Mouse (Mus musculus) gastrocnemius, postnatal 25 days (tissue): Measurements from ENCODE around the gene Zfp260. TPM values are rescaled to one million over a fixed set of nuclear protein-coding genes. Genes with fewer than 3 reads are reported as not detected.

Source experiments
- DNase-seq: peaks from one replicate; pipeline ENCODE4 v3.0.0; 2022
- microRNA-seq, 2 experiments: library from miRNA; unstranded; fragments of <30 nt; microRNA quantifications; one replicate each; pipeline ENCODE4 v1.2.0; 2021; ENCODE audit warnings: borderline replicate concordance in 2 of 2
- total RNA-seq, 2 experiments: library from RNA; stranded (reverse); gene quantifications; 1 replicate in 1 of 2; 2 replicates in 1 of 2; pipeline ENCODE4 v1.2.3; 2021

Zfp260 gene
- total RNA-seq, 2 experiments from 2014 or later: 24.1 to 24.4 TPM

DNA sequence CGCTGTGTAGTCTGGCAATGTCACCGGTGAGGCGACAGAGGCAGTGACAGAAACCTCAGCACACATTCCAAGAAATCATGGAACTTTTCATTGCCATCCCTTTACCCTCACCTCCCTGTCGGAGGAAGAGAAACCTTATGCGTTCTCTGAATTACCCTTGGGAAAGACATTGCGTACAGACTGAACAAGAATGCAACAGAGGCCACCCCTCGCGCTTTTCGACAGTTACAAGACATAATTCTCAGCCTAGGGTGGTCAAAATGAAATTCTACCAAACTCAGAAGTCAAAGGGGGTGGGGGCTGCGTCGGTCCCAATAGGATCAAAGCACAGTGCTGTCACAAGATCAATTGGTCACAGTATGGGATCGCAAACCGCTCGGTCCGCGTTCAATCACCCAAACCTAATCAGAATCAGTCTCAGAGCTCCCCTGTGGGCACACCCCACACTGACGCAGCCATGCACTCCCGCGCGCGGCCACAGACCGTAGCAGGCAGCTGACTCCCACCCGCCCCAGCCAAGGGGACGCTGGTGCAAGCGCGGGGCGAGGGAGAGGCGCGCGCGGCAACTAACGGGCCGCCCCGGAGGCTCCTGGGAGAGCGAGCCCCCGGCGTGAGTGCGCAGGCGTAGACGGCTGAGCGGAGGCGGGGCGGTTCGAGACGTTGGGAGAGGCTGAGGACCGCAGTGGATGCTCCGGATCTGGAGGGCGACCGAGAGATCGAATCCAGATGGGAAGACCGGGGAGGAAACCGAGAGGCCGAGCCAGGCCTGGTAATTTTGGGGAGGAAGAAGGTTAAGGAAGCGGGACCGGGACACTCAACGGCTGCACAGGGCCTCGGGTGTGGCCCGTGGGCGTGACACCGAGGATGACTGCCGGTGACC lies 27.0 kb downstream of the Zfp260 start, which contains the start of gene Zfp382:
Zfp382 (plus strand) TSS at position 635 of the 880 bp plus-strand sequence.
- peak; percentile 88 for DNase-seq

DNA sequence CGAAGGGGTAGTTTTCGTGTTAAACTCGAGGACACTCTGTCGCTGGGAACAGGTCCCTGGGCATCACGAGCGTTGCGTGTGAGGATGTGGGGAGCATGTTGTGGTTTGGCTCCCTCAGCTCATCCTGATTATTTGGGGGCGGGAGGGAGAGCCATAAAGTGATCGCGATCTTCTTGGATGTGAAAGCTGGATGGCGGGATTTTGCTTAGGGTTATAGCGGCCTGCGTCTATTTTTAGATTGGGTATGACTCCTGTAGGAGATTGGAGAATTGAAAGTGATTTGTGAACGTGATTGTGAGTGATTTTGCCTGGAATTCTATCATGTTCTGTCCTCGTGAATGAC lies 27.6 kb downstream of the Zfp260 start:
- no peak for DNase-seq

DNA sequence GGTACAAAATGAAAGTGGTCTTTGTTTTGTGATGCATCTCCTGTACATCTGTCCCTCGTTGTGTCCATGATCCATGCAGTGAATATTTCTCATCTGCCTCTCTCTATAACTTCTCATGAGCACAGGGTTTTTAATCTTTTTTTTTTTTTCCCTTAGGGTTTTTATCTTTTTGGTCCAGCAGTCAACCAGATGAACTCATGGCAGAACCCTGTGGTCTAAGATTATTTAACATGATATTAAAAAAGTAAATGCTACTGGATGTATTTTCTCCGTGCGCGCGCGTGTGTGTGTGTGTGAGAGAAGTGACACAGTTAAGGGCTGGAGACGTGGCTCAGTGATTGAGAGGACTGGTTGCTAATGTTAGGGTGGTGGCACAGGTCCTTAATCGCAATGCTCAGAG lies 35.3 kb downstream of the Zfp260 start:
- DNase-seq: no peak

DNA sequence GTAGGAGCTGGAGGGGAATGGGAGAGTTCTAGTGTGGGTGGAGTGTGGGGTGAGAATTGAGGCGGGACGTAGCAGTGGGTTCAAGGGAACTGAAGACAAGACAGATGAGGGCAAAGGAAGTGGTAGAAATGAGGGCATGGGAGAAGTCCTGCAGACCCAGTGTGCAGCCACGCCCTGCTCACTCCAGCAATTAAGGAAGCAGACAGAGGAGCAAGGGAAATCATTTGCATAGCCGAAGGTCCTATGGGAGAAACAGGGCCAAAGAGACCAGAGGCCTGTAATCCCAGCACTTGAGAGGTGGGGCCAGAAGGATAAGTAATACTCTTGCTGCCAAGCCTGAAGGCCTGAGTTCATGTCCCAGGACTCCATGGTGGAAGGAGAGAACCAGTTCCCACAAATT lies 37.8 kb downstream of the Zfp260 start:
- no peak for DNase-seq

DNA sequence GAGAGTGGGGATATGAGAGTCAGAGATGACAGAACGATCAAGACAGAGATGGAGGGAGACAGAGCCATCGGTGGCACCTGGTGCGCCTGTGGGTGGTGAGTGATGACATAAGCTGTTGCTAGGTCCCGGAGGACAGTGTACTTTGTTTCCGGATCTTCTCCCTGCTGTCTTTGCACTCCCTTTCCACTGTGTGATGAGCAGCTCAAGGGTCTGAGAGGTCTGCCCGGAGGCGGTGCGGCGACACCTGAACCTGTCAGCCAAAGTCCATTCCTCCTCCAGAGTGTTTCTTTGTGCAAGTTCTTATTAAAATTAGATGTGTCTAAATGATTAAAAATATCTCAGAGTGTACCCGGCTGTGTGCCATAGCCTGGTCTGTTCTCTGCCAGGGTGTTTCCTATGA lies 42.2 kb downstream of the Zfp260 start:
- DNase-seq: no peak

DNA sequence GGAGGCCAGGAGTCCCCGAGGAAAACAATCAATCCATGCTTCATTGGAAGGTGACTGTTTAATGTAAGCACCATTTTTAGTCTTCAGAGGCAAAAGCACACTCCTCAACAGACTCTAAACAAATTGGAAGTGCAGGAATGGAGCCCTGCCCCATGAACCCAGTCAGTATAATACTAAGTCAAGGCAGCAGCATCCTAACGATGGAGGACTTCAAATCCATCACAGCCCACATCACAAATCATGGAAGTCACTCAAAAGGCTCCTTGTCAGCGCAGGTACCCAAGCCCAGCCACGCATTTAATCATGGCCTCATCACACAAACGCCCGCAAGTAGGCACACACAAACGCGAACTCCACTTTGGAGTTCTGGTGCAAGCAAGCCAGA lies 48.6 kb downstream of the Zfp260 start:
- no peak for DNase-seq

DNA sequence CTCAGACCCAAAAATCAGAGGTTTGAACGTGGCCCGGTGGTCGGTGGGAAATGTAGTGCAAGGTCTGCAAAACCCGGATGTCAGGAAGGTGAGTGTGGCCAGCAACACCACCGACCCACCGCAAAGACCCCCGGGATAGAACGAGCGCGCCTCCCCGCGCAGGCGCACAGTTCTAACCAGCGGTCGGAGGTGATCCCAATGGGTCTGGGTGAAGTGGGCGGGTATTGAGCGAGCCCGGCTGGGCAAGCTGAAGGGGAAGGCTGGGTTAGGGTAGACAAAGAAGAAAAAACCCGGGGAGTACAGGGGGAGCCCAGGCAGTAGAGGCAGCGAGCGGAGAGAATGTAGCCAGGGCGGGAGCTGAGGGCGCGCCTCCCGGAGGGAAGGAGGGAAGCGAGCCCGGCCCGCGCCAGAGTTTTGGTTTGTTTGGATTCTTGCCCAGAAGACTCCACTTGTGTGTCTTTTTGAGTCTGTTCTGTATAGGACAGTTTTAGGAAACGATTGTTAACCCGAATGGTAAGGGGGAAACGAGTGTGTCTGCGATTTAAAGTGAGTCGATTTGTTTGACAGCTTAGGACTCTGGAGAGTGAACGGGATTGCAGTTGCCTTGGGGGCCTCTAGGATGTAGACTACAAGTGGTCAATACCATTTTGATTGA lies 49.1 kb downstream of the Zfp260 start:
- peak; percentile 40 for DNase-seq

DNA sequence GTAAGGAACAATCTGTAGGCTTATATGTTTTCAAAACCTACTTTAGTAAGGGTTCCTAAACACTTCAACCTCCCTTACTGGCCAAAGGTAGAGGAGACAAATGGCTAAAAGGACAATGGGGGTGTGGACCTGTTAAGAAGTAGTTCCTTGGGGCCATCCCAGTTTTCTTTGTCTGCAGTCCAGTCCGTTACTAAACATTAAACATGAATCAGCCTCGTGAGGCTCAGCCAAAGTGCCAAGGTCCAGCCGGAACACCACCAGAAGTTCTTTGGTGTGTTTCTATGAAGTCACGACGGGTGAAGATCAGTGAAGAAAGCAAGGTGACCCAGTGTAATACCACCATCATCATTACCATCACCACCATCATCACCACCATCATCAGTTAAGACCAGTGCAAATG lies 52.4 kb downstream of the Zfp260 start:
- no peak for DNase-seq

DNA sequence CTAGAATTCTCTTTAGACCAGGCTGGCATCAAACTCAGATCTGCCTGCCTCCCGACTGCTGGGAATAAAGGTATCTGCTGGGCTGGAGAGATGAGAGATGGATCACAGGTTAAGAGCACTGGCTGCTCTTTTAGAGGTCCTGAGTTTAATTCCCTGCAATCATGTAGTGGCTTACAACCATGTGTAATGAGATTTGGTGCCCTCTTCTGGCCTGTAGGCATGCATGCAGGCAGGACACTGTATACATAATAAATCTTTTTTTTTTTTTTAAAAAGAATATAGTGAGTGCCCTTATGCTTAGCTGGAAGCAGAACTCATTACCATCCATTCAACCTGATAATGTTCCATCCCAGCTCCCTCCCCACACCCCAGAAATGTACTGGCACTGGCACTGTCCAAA lies 59.5 kb downstream of the Zfp260 start:
- DNase-seq: no peak

DNA sequence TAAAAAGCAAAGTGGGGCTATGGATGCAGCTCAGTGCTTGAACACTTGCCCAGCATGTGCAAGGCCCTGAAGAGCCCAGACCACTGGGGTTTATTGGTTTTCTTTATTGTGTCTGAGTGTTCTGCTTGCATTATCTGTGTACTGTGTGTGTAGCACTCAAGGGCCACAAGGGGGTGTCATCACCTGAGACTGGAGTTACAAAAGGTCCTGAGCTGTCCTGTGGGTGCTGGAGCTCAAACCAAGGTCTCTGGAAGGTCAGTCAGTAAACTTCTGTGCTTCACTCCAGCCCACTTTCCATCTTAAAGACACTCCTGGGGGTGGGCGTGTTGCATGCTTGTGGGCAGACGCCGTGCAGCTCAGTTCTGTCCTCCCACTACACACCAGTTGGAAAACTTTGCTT lies 60.9 kb downstream of the Zfp260 start:
- DNase-seq: no peak

Small RNA genes lying within 50 kb of the gene (microRNA-seq; reads per million reads assigned to microRNA genes)
- gene Gm23368: 0 reads per million in 2 experiments

Other genes with a start within 250 kb of the Zfp260 start
- gene Zfp940, start 241.1 kb upstream of the Zfp260 start, total RNA-seq: 1 to 10 TPM; 1.6 TPM
- 1 to 10 TPM; 2.9 to 3.2 TPM for gene Zfp420, start 234.8 kb upstream of the Zfp260 start, total RNA-seq
- gene Zfp27, start 188.2 kb upstream of the Zfp260 start, total RNA-seq: 1 to 10 TPM; 5.8 to 6.3 TPM
- gene Zfp383, start 186.6 kb upstream of the Zfp260 start, total RNA-seq: 1 to 10 TPM; 4.9 to 7.2 TPM
- gene Zfp74, start 140.7 kb upstream of the Zfp260 start, total RNA-seq: 1 to 10 TPM; 4.5 to 5.9 TPM
- gene Zfp568, start 110.8 kb upstream of the Zfp260 start, total RNA-seq: 10 to 100 TPM; 19.1 to 23.4 TPM
- 1 to 10 TPM; 1.2 to 2.0 TPM for gene Zfp14, start 43.4 kb upstream of the Zfp260 start, total RNA-seq
- 1 to 10 TPM; 1.5 to 1.7 TPM for gene Zfp82, start 21.9 kb upstream of the Zfp260 start, total RNA-seq
- not detected for gene Gm26920, start 4.4 kb upstream of the Zfp260 start, total RNA-seq
- 1 to 10 TPM; 1.6 to 2.3 TPM for gene Zfp566, start 4.2 kb upstream of the Zfp260 start, total RNA-seq
- gene Zfp382, start 27.2 kb downstream of the Zfp260 start, total RNA-seq: 1 to 10 TPM; 1.0 to 1.1 TPM
- 10 to 100 TPM; 21.4 to 28.0 TPM for gene Zfp146, start 75.0 kb downstream of the Zfp260 start, total RNA-seq
- 1,000 to 10,000 TPM; 1,093 to 1,260 TPM for gene Cox7a1, start 89.4 kb downstream of the Zfp260 start, total RNA-seq
- 100 to 1,000 TPM; 201 to 255 TPM for gene Capns1, start 104.0 kb downstream of the Zfp260 start, total RNA-seq
- 10 to 100 TPM; 50.8 to 58.9 TPM for gene Polr2i, start 137.2 kb downstream of the Zfp260 start, total RNA-seq
- gene Tbcb, start 137.5 kb downstream of the Zfp260 start, total RNA-seq: 10 to 100 TPM; 25.0 to 25.9 TPM
- gene Ovol3, start 140.9 kb downstream of the Zfp260 start, total RNA-seq: not detected
- under 1 TPM in 1 of 2 experiments, not detected in 1; 0.20 TPM for gene Thap8, start 185.3 kb downstream of the Zfp260 start, total RNA-seq
- 1 to 10 TPM; 1.8 to 3.8 TPM for gene Wdr62, start 185.6 kb downstream of the Zfp260 start, total RNA-seq
- gene Clip3, start 197.0 kb downstream of the Zfp260 start, total RNA-seq: 10 to 100 TPM in 1 of 2 experiments, 1 to 10 TPM in 1; 4.2 to 10.6 TPM
- gene Alkbh6, start 213.9 kb downstream of the Zfp260 start, total RNA-seq: 10 to 100 TPM; 18.6 to 18.8 TPM
- gene Syne4, start 220.0 kb downstream of the Zfp260 start, total RNA-seq: 1 to 10 TPM; 1.2 to 1.4 TPM
- under 1 TPM; 0.31 to 0.46 TPM for gene E130208F15Rik, start 227.0 kb downstream of the Zfp260 start, total RNA-seq
- 1 to 10 TPM; 6.5 to 7.3 TPM for gene Sdhaf1, start 229.1 kb downstream of the Zfp260 start, total RNA-seq